Mouse (Mus musculus) limb, embryonic 14.5 days (tissue): Measurements from ENCODE around the gene Foxg1. TPM values are rescaled to one million over a fixed set of nuclear protein-coding genes. Genes with fewer than 3 reads are reported as not detected.

Experiments used
- ATAC-seq: fragments of 200-750 bp; cut with Nextera tagmentation; 2 replicates; pipeline ENCODE4 v1.8.0; 2017; ENCODE audit warnings: low read depth, moderate number of reproducible peaks, moderate TSS enrichment; ENCODE audit not compliant: low FRiP score
- DNase-seq: peaks from one replicate; pipeline ENCODE4 v3.0.0-alpha.2; 2015; ENCODE audit warnings: low spot score
- H3K27ac ChIP-seq: fragments of 300-500 bp; sonication (generic); replicated peaks from 2 replicates; pipeline ENCODE4 v1.5.1; 2014; ENCODE audit warnings: low read depth, mild to moderate bottlenecking, low read length, moderate library complexity, mixed read lengths
- H3K27me3 ChIP-seq: fragments of 300-500 bp; sonication (generic); 2 replicates; pipeline ENCODE4 v1.6.1; 2014; ENCODE audit warnings: low read length, mixed read lengths; ENCODE audit not compliant: control insufficient read depth, insufficient read depth
- H3K36me3 ChIP-seq: fragments of 300-500 bp; sonication (generic); 2 replicates; pipeline ENCODE4 v1.6.1; 2014; ENCODE audit warnings: mild to moderate bottlenecking, low read length, moderate library complexity, mixed read lengths; ENCODE audit not compliant: control insufficient read depth, insufficient read depth
- H3K4me1 ChIP-seq: fragments of 300-500 bp; sonication (generic); 2 replicates; pipeline ENCODE4 v1.6.1; 2014; ENCODE audit warnings: antibody characterized with exemption, low read length, mixed read lengths; ENCODE audit not compliant: control insufficient read depth, insufficient read depth
- H3K4me2 ChIP-seq: fragments of 300-500 bp; sonication (generic); replicated peaks from 2 replicates; pipeline ENCODE4 v1.6.1; 2014; ENCODE audit warnings: low read depth, mild to moderate bottlenecking, low read length, moderate library complexity; ENCODE audit not compliant: severe bottlenecking
- H3K4me3 ChIP-seq: fragments of 300-500 bp; sonication (generic); replicated peaks from 2 replicates; pipeline ENCODE4 v1.5.1; 2014; ENCODE audit warnings: low read length
- H3K9ac ChIP-seq: fragments of 300-500 bp; sonication (generic); 2 replicates; pipeline ENCODE4 v1.6.1; 2014; ENCODE audit warnings: mild to moderate bottlenecking, low read depth, low read length, moderate library complexity; ENCODE audit not compliant: severe bottlenecking
- H3K9me3 ChIP-seq: fragments of 300-500 bp; sonication (generic); 2 replicates; pipeline ENCODE4 v1.6.1; 2016; ENCODE audit warnings: low read length; ENCODE audit not compliant: control insufficient read depth
- POLR2A ChIP-seq: fragments of 200-500 bp; IDR thresholded peaks from 2 replicates; pipeline ENCODE4 v1.8.0; 2012; ENCODE audit warnings: inconsistent platforms, mild to moderate bottlenecking, moderate library complexity, borderline replicate concordance; ENCODE audit not compliant: insufficient read depth, insufficient read length; ENCODE audit errors: extremely low read depth
- WGBS: fragments of 180-500 bp; shearing (Covaris S2); extraction: QIAGEN DNeasy Blood & Tissue Kit; methylation state at CpG from one replicate; pipeline ENCODE4 v1.1.7; 2014; 5-methylcytosine and 5-hydroxymethylcytosine counted together
- polyA plus RNA-seq, 2 experiments: library from polyadenylated mRNA; depleted of rRNA in 1 of 2; stranded (reverse) in 1 of 2; unstranded in 1 of 2; fragments of >200 nt; fragmentation: Nextera tagmentation in 1 of 2; extraction: Ambion mirVana in 1 of 2; gene quantifications; 2 replicates each; pipeline versions ENCODE4 v1.2.1 to v1.2.3; 2012 to 2014

Gene Foxg1
- polyA plus RNA-seq (2012; rRNA removed): 0.12 and 1.2 TPM in 2 replicates
- polyA plus RNA-seq (2014; fragmentation: Nextera tagmentation; extraction: Ambion mirVana): not detected in 2 replicates

DNA sequence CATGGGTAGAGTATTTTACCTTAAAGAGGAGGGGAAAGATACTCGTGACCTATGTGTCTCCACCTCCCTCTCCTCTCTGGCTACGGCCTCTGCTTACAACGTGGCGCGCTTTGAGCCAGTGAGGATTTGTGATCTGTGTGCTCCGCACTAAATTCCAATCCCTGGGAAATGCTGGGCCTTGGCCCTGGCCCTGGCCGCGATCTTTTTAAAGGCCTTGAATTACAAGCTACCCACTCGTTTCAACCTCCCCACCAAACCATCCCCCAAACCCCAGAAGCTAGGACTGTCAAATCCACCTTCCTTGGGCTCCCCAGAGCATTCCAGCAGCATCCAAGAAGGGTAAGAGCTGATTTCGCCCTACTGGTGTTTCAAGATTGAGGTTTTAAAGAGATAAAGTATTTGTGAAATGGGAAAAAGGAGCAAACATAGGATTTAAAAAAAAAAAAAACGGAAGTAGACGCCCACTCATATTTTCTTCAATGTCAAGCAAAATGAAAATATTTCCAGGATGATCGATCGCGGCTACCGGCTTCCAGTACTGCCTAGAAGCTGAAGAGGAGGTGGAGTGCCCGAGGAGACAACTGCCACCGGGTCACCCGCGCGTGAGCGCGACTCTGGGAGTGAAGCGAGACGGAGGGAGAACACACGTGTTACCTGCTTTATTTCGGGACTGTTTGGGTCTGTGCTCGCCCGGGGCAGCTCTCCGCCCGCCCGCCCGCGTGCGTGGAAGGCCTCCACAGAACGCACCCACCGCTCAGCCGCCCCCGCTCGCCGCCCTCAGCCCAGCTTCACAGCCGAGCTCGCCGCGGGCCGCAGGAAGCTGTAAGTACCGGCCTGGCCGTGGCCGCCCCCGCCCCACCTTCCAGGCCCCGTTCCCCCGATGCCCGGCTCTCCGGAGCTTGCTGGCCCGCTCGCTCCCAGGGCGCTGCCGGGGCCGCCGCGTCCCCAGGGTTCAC lies at the start of gene Foxg1:
TSS of gene Foxg1 (plus strand) at position 96 of the 956 bp plus-strand sequence.
- no peak for TF ChIP-seq POLR2A
- DNase-seq (no peak), ATAC-seq (0 out of 2 replicates have a peak, but pooled peaks have one; percentile 6)
- Histone ChIP-seq H3K4me2 (peak within 1 kb of the TSS; percentile 51), H3K36me3 (no peaks in the 10 kb centered on the region), H3K9me3 (no peaks in the 10 kb centered on the region), H3K27ac (no peak within 1 kb of the TSS), H3K4me3 (peak within 1 kb of the TSS; percentile 37), H3K27me3 (peaks cover 89% of the 10 kb centered on the region), H3K4me1 (0 out of 2 replicates have a peak, but pooled peaks cover 3% of the 10 kb centered on the region), H3K9ac (no peak within 1 kb of the TSS)
- WGBS: 1% methylated on average over 48 of the region's 61 CpGs

- DNase-seq (no peak), ATAC-seq (no peak)
- no peak overlapping the region for H3K9ac ChIP-seq
- 89% methylated on average over 10 of the region's 10 CpGs for WGBS
- no peaks in the 10 kb centered on the region for H3K4me1 ChIP-seq
- H3K4me2 ChIP-seq: no peak overlapping the region
- no peaks in the 10 kb centered on the region for H3K36me3 ChIP-seq
- H3K4me3 ChIP-seq: no peak overlapping the region
- H3K27ac ChIP-seq: no peak overlapping the region
- TF ChIP-seq POLR2A: no peak
- H3K9me3 ChIP-seq: no peaks in the 10 kb centered on the region
- no peaks in the 10 kb centered on the region for H3K27me3 ChIP-seq
These were observed 32.8 kb upstream of the Foxg1 start for GRCm38 (mm10) chr12:49349697-49350096.

- WGBS: 52% methylated on average over 1 of the region's 1 CpGs
- DNase-seq: no peak
These were observed 13.5 kb upstream of the Foxg1 start for GRCm38 (mm10) chr12:49368931-49369330.

GRCm38 (mm10) chr12:49372170-49372569 lies 10.3 kb upstream of the Foxg1 start:
- peaks cover 53% of the 10 kb centered on the region for H3K27me3 ChIP-seq
- ATAC-seq (no peak), DNase-seq (peak; percentile 66)
- H3K4me2 ChIP-seq: no peak overlapping the region
- no peak overlapping the region for H3K27ac ChIP-seq
- H3K36me3 ChIP-seq: no peaks in the 10 kb centered on the region
- H3K9me3 ChIP-seq: no peaks in the 10 kb centered on the region
- H3K4me3 ChIP-seq: no peak overlapping the region
- no peak overlapping the region for H3K9ac ChIP-seq
- no peak for TF ChIP-seq POLR2A
- H3K4me1 ChIP-seq: no peaks in the 10 kb centered on the region

More at GRCm38 (mm10) chr12:49368931-49369330, 13.5 kb upstream of the Foxg1 start:
- Histone ChIP-seq H3K36me3 (no peaks in the 10 kb centered on the region), H3K4me2 (no peak overlapping the region), H3K9me3 (no peaks in the 10 kb centered on the region), H3K9ac (no peak overlapping the region), H3K4me3 (no peak overlapping the region), H3K27me3 (peaks cover 21% of the 10 kb centered on the region), H3K4me1 (no peaks in the 10 kb centered on the region), H3K27ac (no peak overlapping the region)
- no peak for TF ChIP-seq POLR2A
- ATAC-seq: no peak

GRCm38 (mm10) chr12:49373176-49373575 lies 9.3 kb upstream of the Foxg1 start:
- H3K36me3 ChIP-seq: no peaks in the 10 kb centered on the region
- H3K27ac ChIP-seq: no peak overlapping the region
- no peak overlapping the region for H3K4me2 ChIP-seq
- H3K4me3 ChIP-seq: no peak overlapping the region
- TF ChIP-seq POLR2A: no peak
- WGBS: 1% methylated on average over 5 of the region's 5 CpGs
- ATAC-seq (no peak), DNase-seq (no peak)
- H3K4me1 ChIP-seq: no peaks in the 10 kb centered on the region
- peaks cover 63% of the 10 kb centered on the region for H3K27me3 ChIP-seq
- no peak overlapping the region for H3K9ac ChIP-seq
- no peaks in the 10 kb centered on the region for H3K9me3 ChIP-seq
